Mouse (Mus musculus): ENCODE measurements at regions not wholly inside any gene's neighbourhood (a gene's known extent, or its start where the extent isn't known, plus 50 kb on each side); places are given as distances from the start of the nearest gene placed in this dataset.
A peak's percentile ranks its signal among the peaks of the same experiment; 100 is the strongest.
"Not testable (repeated sequence)": the region's sequence is repeated elsewhere in the genome, so short reads cannot be mapped to it uniquely, and the experiment has no call there.

- intact Hi-C loops (cut with DNase I); DNase-seq: not testable (repeated sequence)
Observed at GRCm38 (mm10) chr15:62252078-62252833, 1329.4 kb upstream of the A1bg start.

GRCm38 (mm10) chr15:62249436-62249835 is 1326.6 kb upstream of the A1bg start:
- DNase-seq: no peak
- intact Hi-C loops (cut with DNase I): no loop called here

GRCm38 (mm10) chr15:62246561-62247079 is 1323.8 kb upstream of the A1bg start:
- intact Hi-C loops (cut with DNase I): no loop called here
- no peak for DNase-seq

DNA sequence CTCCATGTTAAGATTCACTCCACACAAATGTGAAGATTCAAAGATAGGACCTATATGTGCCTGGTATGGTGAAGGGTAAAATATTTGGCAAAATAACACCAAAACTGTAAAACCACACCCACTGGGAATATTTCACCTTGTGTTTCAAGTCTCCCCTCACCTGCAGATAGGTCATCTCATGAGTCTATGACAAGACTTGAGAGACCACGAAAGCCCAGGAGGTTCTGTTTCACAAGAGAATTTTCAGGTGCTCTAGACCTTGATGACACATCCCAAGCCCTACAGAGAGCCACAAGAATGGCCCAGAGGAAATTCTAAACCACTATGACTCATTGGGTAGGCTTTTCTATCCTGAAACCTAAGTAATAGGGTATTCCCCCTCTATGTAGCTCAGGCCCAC is 1322.4 kb upstream of the A1bg start:
- no peak for DNase-seq
- intact Hi-C loops (cut with DNase I): no loop called here

DNA sequence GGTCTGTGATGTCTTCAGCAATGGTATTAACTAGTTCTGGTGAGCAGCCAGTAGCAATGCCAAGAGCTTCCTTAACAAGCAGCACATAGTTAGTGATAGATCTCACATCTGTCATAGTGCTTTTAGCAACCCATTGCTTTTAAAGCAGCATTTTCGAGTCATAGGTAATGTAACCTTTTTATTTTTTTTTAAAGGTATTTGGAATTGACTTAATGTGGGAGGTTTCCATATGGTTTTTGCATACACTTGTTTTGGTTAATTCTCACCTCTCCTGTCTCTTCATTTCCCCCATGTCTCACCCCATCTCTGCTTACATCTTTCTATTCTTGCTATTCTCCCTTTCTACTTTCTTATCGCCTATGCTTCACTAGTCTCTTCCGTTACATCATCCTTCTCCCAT is 1322.0 kb upstream of the A1bg start:
- intact Hi-C loops (cut with DNase I): no loop called here
- no peak for DNase-seq

DNA sequence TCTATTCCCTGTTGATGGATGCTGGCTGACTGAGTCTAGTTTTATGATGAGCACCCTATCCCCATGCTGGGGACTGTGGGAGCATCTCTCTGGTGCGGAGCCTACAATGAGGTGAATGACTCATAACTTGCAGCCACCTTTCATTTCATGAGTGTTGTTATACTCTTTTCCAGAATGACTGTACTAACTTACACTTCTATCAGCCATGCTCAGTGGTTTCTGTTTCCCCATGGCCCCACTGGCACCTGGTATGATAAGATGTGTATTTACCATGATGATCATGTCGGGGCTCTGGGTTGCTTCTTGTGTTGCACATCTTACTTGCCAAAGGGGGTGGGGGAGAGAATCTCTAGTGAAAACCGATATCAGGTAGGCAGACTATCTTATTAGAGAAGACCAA is 1317.2 kb upstream of the A1bg start:
- no peak for DNase-seq
- intact Hi-C loops (cut with DNase I): no loop called here

GRCm38 (mm10) chr15:62238503-62239045 is 1315.8 kb upstream of the A1bg start:
- intact Hi-C loops (cut with DNase I): no loop called here
- DNase-seq: no peak

DNA sequence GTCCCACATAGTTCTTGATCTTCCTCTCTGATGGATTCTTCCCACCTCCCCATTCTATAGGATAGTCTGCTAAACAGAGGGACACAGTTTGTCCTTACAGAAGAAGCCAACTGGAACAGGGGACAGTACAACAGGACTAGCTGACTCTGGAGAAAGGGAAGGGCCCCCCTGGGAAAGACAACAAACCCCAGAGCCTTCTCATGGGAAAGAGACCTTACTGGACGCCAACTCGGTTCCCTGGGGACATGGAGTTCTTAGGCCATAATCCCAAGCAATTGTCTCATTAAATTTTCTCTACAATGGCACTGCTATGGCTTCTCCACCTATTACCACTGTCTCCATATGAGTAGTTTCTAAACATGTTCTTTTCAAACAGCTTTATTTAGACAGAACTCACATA is 1313.2 kb upstream of the A1bg start:
- DNase-seq: no peak

GRCm38 (mm10) chr15:62234182-62234760 is 1311.5 kb upstream of the A1bg start:
- DNase-seq: no peak
- intact Hi-C loops (cut with DNase I): no loop called here

More for the DNA sequence above, 1313.2 kb upstream of the A1bg start:
- intact Hi-C loops (cut with DNase I): no loop called here

DNA sequence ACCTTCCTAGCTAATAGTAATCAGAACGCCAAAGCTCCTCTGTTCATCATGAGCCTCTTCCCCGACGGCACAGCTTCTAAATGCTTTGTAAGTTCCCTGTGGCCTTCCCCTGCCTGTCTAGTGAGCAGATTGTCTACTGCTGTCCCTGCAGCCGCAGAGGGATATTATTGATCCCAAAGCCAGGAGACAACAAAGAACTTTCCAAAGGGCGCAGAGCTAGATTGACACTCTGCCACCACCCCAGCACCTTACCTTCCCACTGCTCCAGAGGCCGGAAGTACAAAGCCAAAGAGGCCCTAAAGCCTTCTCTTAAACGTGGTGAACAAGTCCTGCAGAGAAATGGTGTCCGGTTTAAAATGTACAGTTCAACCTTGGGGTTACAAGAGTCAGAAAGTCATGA is 1310.3 kb upstream of the A1bg start:
- no peak for DNase-seq
- intact Hi-C loops (cut with DNase I): no loop called here

- intact Hi-C loops (cut with DNase I): no loop called here
- no peak for DNase-seq
Observed at GRCm38 (mm10) chr15:62231709-62232108, 1308.9 kb upstream of the A1bg start.

DNA sequence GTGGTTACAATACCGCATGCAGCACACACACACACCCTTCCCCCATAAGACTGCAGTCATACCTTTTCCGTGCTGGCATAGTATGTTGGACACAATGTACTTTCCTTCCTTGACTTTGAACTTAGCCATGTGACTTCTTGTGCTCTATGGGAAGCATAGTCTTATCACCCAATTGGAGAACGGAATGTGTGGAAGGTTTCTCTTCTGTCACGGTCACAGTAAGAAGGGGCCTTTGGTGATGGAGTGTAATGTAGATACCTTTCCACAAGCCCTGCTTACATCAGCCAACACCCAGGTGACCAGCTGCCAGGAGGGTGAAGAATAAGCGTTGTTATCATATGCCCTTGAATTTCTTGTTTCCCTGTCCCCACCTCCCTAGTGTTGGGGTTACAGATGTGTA is 1308.0 kb upstream of the A1bg start:
- DNase-seq: no peak
- intact Hi-C loops (cut with DNase I): no loop called here

- intact Hi-C loops (cut with DNase I): no loop called here
Observed at GRCm38 (mm10) chr15:62229491-62230283, 1306.9 kb upstream of the A1bg start.

DNA sequence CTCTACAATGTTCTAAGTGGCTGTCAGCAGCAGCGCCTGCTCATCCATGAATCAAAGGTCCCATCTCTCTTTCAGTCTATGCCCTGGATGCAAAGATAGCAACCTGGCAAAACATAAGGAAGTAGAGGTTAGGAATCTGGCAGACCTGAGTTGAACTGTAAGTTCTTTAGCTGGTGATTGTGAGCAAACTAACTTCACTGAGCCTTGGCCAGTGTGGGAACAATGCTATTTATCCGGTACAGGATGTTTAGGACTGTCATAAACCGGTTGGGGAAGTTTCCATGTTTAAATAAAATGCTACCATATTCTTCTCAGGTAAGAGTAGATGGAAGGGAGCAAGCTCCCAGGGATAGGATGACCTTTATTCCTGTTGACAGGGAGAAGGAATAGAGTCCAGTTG is 1306.2 kb upstream of the A1bg start:
- DNase-seq: no peak
- intact Hi-C loops (cut with DNase I): no loop called here

More at GRCm38 (mm10) chr15:62229491-62230283, 1306.9 kb upstream of the A1bg start:
- DNase-seq: peak; percentile 64

DNA sequence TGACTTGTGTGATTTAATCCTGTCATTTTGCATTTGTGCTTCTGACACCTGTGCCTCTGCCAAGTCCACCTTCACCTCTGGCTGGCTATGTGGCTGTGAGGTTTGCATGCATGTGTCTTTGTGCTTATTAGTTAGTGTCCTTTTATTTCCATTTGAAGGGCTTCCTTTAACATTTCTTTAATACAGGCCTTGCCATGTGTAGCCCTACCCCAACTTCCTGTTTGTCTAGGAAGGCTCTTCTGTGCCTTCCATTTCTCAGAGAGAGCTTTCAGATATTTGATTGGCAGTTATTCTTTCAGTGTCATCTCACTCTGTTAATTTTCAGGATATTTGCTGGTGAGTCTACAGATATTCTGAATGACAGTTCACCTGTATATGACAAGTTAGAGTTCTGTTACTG is 1302.0 kb upstream of the A1bg start:
- intact Hi-C loops (cut with DNase I): no loop called here
- DNase-seq: no peak

DNA sequence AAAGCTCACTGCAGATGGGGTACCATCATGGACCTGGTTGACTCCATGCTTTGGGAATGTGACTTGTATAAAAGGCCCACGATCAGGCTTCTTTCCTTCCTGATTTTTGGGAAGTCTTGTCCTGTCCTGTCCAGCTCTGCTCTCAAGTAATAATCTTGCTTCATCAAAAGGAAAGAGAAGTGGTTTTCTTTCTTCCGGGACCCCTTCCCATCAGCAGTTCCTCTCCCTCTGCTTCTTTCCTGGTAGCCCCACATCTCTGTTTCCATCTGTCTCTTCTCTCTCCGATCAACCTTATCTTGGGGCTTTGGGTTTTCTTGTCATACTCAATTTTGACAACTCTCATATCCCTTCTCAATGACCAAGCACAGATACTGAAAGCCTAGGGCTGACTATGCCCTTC is 1301.4 kb upstream of the A1bg start:
- intact Hi-C loops (cut with DNase I): no loop called here

GRCm38 (mm10) chr15:62223156-62223840 is 1300.5 kb upstream of the A1bg start:
- intact Hi-C loops (cut with DNase I): no loop called here
- no peak for DNase-seq

More for the DNA sequence above, 1301.4 kb upstream of the A1bg start:
- DNase-seq: no peak

GRCm38 (mm10) chr15:62222731-62223130 is 1299.9 kb upstream of the A1bg start:
- no peak for DNase-seq
- intact Hi-C loops (cut with DNase I): no loop called here

DNA sequence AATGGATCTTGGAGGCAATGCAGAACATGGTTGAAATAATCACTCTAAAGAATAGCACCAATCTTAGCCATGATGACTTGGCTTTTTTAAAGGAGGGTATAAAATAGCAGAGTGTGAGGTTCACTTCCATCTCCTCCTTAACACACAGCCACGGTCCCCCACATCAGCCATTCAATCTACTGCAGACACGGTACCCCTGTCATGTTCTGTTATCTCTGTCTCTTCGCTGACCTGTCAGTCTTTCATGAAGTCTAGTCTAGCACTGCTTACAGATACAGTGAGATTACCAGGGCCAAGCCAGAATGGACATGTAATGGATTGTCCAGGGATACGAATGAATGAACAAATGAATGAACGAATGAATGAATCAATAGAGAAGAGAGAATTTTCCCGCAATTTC is 1299.4 kb upstream of the A1bg start:
- intact Hi-C loops (cut with DNase I): no loop called here
- DNase-seq: no peak

DNA sequence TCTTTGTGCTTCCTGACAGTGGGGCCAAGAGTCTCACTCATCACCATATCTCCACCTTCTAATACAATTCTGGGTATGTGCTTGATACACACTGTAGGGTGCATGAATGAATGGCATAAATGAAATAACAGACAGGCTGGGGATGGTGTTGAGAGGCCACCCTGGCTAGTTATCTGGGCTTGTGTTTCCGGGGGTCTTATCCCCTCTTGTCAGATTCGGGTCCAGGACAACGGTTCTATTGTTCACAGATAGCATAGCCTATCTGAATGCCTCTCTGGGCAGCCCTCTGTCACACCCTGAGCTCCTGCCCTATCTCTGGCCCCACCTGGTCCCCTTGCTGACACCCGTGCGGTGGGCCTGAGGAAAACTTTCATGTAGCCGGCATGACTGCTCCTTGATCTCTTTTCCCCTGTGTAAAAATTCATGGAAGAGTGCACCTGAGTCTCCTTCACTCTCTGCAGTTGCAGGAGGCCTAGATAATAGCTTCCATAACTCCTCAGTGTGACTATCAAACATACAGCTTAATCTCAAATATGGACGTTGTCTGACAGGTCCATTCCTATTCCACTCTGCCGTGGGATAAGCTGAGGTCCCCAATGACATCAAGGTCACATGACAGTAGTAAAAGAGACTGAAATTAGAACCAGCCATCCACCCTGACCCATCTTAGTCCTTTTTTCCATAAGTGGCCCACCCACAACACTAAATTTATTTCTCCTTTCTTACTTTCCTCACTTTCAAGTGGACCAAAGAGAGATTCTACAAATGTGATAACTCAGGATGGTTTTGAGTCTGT is 1298.4 kb upstream of the A1bg start:
- intact Hi-C loops (cut with DNase I): no loop called here
- no peak for DNase-seq

All from heart, postnatal 14 days (tissue).